Mouse (Mus musculus) liver, embryonic 14.5 days (tissue): ENCODE measurements at regions not wholly inside any gene's neighbourhood (a gene's known extent, or its start where the extent isn't known, plus 50 kb on each side); places are given as distances from the start of the nearest gene placed in this dataset.

Experiments used
- ATAC-seq: fragments of 200-750 bp; cut with Nextera tagmentation; 2 replicates; pipeline ENCODE4 v1.8.0; 2017; ENCODE audit warnings: moderate number of reproducible peaks, mild to moderate bottlenecking, moderate library complexity; ENCODE audit not compliant: insufficient read depth
- DNase-seq, 3 experiments: peaks; one replicate each; pipeline ENCODE4 v3.0.0-alpha.2; 2012 to 2013; ENCODE audit warnings: low read depth in 3 of 3, low spot score in 3 of 3
- H3K27ac ChIP-seq: fragments of 300-500 bp; sonication (generic); 2 replicates; pipeline ENCODE4 v1.5.1; 2014; ENCODE audit warnings: moderate library complexity, mild to moderate bottlenecking, control low read depth, inconsistent platforms
- H3K27me3 ChIP-seq: fragments of 300-500 bp; sonication (generic); 2 replicates; pipeline ENCODE4 v1.6.1; 2014; ENCODE audit warnings: mild to moderate bottlenecking, low read length, moderate library complexity; ENCODE audit not compliant: control insufficient read depth, insufficient read depth
- H3K36me3 ChIP-seq: fragments of 300-500 bp; sonication (generic); replicated peaks from 2 replicates; pipeline ENCODE4 v1.6.1; 2014; ENCODE audit warnings: low read depth; ENCODE audit not compliant: control insufficient read depth, insufficient read depth
- H3K4me1 ChIP-seq, 2 experiments: fragments of 200-500 bp in 1 of 2; fragments of 300-500 bp in 1 of 2; sonication (generic) in 1 of 2; replicated peaks; 2 replicates each; pipeline ENCODE4 v1.6.1; 2012 to 2014; ENCODE audit warnings: antibody characterized with exemption in 1 of 2, inconsistent platforms in 1 of 2, low read length in 1 of 2; ENCODE audit not compliant: control insufficient read depth in 2 of 2, insufficient read depth in 2 of 2
- H3K4me2 ChIP-seq: fragments of 300-500 bp; sonication (generic); 2 replicates; pipeline ENCODE4 v1.6.1; 2014; ENCODE audit warnings: low read depth, mild to moderate bottlenecking, control low read depth, moderate library complexity
- H3K4me3 ChIP-seq, 2 experiments: fragments of 200-500 bp in 1 of 2; fragments of 300-500 bp in 1 of 2; sonication (generic) in 1 of 2; 2 replicates each; pipeline ENCODE4 v1.5.1; 2012 to 2014; ENCODE audit warnings: low read depth in 2 of 2, low read length in 2 of 2, mild to moderate bottlenecking in 2 of 2, control low read depth in 1 of 2, inconsistent platforms in 1 of 2, moderate library complexity in 1 of 2; ENCODE audit not compliant: insufficient read depth in 1 of 2
- H3K9ac ChIP-seq: fragments of 300-500 bp; sonication (generic); replicated peaks from 2 replicates; pipeline ENCODE4 v1.6.1; 2014; ENCODE audit warnings: mild to moderate bottlenecking, control low read depth, moderate library complexity
- H3K9me3 ChIP-seq: fragments of 300-500 bp; sonication (generic); 2 replicates; pipeline ENCODE4 v1.6.1; 2016; ENCODE audit warnings: low read length, mixed read lengths; ENCODE audit not compliant: control insufficient read depth
- CTCF ChIP-seq: IDR thresholded peaks from 2 replicates; pipeline ENCODE4 v1.5.1; 2016; ENCODE audit warnings: antibody characterized with exemption, low read depth, control low read depth
- EP300 ChIP-seq: IDR thresholded peaks from 2 replicates; pipeline ENCODE4 v1.6.1; 2016; ENCODE audit warnings: antibody characterized with exemption, low read depth
- WGBS: fragments of 180-500 bp; shearing (Covaris S2); extraction: QIAGEN DNeasy Blood & Tissue Kit; methylation state at CpG from one replicate; pipeline ENCODE4 v1.1.7; 2014; ENCODE audit not compliant: insufficient replicate concordance; 5-methylcytosine and 5-hydroxymethylcytosine counted together

DNA sequence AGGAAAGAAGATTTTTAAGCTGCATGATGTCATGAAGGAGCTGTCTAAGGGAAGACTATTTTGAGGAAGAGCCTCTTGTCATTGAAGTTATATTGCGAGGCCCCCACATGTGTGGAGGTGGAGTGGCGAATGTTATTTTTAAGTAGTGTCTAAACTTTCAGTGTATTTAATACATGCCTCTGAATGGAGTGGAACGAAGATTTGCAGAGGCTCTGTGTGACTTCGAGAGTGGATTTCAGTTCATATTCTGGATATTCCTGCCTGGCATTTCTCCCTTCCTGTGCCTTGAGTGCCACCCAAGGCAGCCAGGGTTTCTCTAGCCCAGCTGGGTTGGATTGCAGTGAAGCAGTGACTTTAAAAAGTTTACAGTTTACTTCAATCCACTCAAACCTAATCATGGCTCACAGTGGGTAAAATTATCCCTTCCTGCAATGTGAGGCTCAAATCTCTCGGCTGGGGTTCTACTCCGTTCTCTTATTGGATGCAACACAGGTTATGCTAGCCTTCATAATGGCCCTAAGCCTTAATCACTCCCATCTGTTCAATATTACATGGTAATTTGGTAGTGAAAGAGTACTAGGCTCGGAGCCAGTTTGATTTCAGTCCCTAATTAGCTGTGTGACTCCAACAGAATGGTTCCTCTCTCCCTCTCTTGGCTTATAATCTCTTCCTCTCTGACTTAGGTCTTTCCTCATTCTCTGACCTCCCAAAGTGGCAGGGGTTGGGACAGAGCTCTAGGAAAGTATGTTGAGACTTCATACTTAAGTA, 138.1 kb upstream of the Pik3r1 start:
- DNase-seq (no peak), ATAC-seq (no peak)
- H3K4me3 ChIP-seq, result no peak overlapping the region
- TF ChIP-seq CTCF, result no peak
- no peak for TF ChIP-seq EP300
- no peak overlapping the region for H3K9ac ChIP-seq
- no peaks in the 10 kb centered on the region for H3K9me3 ChIP-seq
- no peaks in the 10 kb centered on the region for H3K4me1 ChIP-seq
- H3K27me3 ChIP-seq, result no peaks in the 10 kb centered on the region
- H3K27ac ChIP-seq, result no peak overlapping the region
- WGBS, result 69% methylated on average over 7 of the region's 7 CpGs
- H3K4me2 ChIP-seq, result no peak overlapping the region
- H3K36me3 ChIP-seq, result no peaks in the 10 kb centered on the region

- DNase-seq, result no peak
- Histone ChIP-seq H3K9me3 (no peaks in the 10 kb centered on the region), H3K27me3 (no peaks in the 10 kb centered on the region), H3K27ac (no peak overlapping the region), H3K4me2 (no peak overlapping the region), H3K4me3 (no peak overlapping the region), H3K36me3 (no peaks in the 10 kb centered on the region), H3K4me1 (peaks cover 0 to 2% of the 10 kb centered on the region in 2 experiments; a peak in 1 of 4 replicates), H3K9ac (no peak overlapping the region)
- no peak for ATAC-seq
- TF ChIP-seq CTCF (no peak), EP300 (no peak)
- WGBS, result 50% methylated on average over 5 of the region's 5 CpGs
These were observed 141.0 kb upstream of the Pik3r1 start for GRCm38 (mm10) chr13:101909026-101909425.

- no peaks in the 10 kb centered on the region for H3K36me3 ChIP-seq
- WGBS, result 74% methylated on average over 5 of the region's 5 CpGs
- no peak for TF ChIP-seq EP300
- no peak for TF ChIP-seq CTCF
- no peak overlapping the region for H3K4me3 ChIP-seq
- ATAC-seq (no peak), DNase-seq (no peak)
- no peak overlapping the region for H3K27ac ChIP-seq
- no peaks in the 10 kb centered on the region for H3K9me3 ChIP-seq
- H3K9ac ChIP-seq, result no peak overlapping the region
- H3K4me2 ChIP-seq, result no peak overlapping the region
- peaks cover 0 to 15% of the 10 kb centered on the region in 2 experiments; a peak in 2 of 4 replicates for H3K4me1 ChIP-seq
- no peaks in the 10 kb centered on the region for H3K27me3 ChIP-seq
These were observed 142.7 kb upstream of the Pik3r1 start for GRCm38 (mm10) chr13:101910687-101911086.

- H3K4me3 ChIP-seq, result no peak overlapping the region
- no peak overlapping the region for H3K4me2 ChIP-seq
- no peak for TF ChIP-seq EP300
- TF ChIP-seq CTCF, result no peak
- H3K36me3 ChIP-seq, result no peaks in the 10 kb centered on the region
- DNase-seq, result no peak
- peaks cover 0 to 20% of the 10 kb centered on the region in 2 experiments; a peak in 2 of 4 replicates for H3K4me1 ChIP-seq
- H3K9me3 ChIP-seq, result no peaks in the 10 kb centered on the region
- WGBS, result 74% methylated on average over 4 of the region's 4 CpGs
- H3K9ac ChIP-seq, result no peak overlapping the region
- no peak for ATAC-seq
- no peaks in the 10 kb centered on the region for H3K27me3 ChIP-seq
- H3K27ac ChIP-seq, result no peak overlapping the region
These were observed 146.1 kb upstream of the Pik3r1 start for GRCm38 (mm10) chr13:101914132-101914531.

GRCm38 (mm10) chr13:101914691-101915541, 146.9 kb upstream of the Pik3r1 start:
- H3K4me3 ChIP-seq, result no peak overlapping the region
- no peaks in the 10 kb centered on the region for H3K36me3 ChIP-seq
- 43% methylated on average over 5 of the region's 5 CpGs for WGBS
- H3K9me3 ChIP-seq, result no peaks in the 10 kb centered on the region
- TF ChIP-seq EP300 (no peak), CTCF (no peak)
- H3K4me1 ChIP-seq, result peaks cover 0 to 20% of the 10 kb centered on the region in 2 experiments; a peak in 2 of 4 replicates
- H3K27me3 ChIP-seq, result no peaks in the 10 kb centered on the region
- no peak for DNase-seq
- no peak for ATAC-seq
- no peak overlapping the region for H3K9ac ChIP-seq
- H3K4me2 ChIP-seq, result no peak overlapping the region
- H3K27ac ChIP-seq, result no peak overlapping the region
